Mouse (Mus musculus) T-cell, adult 2 months (primary cell): ENCODE results near the gene Spdye4b.
"Not testable (repeated sequence)": the region's sequence is repeated elsewhere in the genome, so short reads cannot be mapped to it uniquely, and the experiment has no call there.

Experiments used
- DNase-seq: peaks from one replicate; pipeline ENCODE4 v3.0.0; 2022; ENCODE audit warnings: low spot score

Gene Spdye4b

DNA sequence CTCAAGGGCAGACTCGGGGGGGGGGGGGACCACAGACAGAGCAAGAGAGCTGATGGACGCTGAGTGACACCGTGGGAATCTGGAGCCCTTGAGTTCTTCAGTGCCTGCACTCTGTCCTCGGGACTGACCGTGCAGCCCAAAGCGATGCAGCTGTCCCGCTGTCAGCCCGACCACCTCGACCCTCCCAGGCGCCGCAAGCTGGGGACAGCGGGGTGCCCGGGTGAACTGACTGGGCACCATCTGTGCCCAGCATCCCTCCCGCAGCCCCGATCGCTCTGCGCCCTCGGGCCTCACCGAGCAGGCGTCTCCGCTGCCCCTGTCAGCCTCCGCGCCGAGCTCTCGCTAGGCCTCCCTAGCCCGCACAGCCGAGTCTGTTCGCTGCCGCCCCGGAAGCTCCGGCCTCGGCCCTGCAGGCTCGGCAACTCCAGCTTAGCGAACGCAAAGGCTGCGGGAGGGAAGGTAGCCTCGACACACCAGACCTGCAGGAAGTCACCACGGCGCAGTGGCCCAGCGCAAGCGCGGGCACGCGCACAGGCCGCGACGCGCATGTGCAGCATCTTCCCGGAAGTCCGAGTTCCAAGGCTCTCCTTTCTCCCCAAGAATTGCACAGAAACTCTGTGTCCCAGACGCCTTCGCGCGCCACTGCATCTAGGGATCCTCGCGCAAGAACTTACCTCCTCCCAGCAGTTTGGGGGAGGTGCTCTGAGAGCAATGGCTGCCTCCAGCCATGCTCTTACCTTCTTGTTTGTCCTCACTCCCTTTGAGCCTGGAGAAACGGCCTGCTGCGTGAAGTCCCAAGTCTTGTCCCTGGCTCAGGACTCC is at the start of gene Spdye4b, which contains the start of gene Rbak:
Spdye4b (plus strand) TSS at position 763 of the 822 bp plus-strand sequence.
Rbak (minus strand) TSS at position 521 of the 822 bp plus-strand sequence.
- peak; percentile 90 for DNase-seq

DNA sequence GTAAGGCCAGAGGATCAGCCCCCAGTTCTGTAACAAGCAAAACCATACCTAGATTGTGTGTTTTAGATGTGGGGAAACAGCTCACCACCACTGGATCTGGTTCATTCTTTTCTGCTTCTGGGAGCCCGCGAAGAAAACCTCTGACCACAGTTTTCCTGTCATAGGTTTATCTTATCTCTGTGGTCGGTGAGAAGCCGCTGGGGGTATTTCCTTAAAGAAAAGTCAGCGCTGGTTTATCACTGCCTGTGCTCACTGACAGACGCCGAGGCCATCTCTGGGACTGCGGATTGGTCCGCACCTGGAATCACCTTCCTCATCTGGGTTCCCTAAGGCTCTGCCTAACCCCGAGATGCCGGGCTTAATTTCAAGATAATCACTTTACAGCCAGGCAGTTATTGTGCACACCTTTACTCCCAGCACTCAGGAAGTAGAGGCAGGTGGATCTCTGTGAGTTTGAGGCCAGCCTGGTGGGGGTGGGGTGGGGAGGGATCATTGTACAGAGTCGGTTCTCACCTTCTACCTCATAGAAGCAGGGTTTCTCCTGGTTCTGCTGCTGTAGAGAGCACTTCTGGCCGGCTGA is 47.8 kb upstream of the Spdye4b start:
- peak; percentile 76 for DNase-seq

DNA sequence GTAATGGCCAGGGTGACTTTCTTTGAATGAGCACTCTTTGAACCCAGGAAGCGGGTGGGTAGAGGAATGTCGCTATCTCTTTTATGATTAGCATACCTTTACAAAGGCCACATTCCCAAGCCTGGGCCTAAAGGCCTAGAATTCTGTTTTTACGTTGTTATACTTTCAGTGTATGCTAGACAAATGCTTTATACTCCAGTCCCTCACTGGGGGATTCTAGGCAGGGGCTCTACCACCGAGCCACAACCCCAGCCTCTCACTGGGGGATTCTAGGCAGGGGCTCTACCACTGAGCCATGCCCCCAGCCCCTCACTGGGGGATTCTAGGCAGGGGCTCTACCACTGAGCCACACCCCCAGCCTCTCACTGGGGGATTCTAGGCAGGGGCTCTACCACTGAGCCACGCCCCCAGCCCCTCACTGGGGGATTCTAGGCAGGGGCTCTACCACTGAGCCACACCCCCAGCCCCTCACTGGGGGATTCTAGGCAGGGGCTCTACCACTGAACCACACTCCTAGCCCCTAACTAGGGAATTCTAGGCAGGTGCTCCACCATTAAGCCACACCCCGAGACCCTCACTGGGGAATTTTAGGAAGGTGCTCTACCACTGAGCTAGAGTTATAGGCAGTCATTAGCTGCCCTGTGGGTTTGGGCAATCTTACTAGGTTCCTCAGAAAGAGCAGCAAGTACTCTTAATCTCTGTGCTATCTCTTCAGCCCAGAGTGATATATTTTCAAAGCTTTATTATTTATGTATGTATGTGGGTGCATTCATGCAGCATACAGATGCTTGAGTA is 46.4 kb upstream of the Spdye4b start:
- not testable (repeated sequence) for DNase-seq

DNA sequence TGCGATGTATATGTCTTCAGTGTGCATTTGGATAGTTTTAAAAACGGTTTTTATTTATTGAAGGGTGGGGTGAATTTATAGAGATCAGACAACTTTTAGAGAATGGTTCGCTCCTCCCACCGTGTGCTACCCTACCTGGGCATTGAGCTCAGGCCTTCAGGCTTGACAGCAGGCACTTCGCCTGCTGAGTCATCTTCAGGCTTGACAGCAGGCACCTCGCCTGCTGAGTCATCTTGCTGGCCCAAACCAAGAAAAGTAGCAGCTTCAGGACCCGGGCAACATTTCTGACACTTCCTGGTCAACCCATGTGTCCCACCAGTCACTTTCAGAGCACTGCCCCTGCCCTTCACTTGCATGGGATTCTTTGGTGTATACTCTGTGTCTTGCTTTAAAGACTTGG is 45.8 kb upstream of the Spdye4b start:
- DNase-seq: no peak

DNA sequence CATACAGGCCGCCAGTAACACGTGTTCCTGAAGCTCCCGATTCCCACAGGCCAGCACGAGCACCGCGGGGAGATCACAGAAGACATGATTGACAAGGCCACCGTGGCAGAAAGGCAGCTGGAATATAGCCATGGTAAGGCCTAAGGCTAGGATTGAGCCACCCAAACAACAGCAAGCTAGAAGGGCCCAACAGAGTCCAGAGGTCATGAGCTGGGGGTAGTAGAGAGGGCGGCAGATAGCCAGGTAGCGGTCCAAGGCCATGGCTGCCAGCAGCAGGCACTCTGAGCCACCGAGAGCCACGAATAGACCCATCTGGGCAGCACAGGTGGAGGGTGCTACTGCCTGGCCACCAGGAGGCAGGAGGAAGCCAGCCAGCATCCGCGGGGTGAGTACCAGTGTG is 43.2 kb upstream of the Spdye4b start:
- no peak for DNase-seq

DNA sequence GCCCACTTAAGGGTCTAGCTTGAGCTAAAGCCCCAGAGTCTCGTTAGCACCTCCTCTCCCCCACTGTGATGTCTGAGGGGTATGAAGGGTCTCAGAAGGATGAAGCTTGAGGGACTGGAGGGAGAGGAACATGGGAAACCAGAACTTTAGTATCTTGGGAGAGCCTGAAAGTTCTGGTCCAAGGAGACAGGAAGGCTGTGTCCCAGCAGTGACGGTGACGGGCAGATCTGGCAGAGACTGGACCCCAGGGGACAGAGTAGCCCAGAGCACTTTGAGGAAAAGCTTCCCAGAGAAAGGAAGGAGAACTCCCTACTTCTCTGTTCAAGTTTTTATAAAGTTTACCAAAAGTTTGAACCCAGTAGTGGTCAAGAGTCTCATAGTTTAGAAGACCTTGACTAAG is 33.3 kb upstream of the Spdye4b start, which contains the start of gene Olfr718-ps1:
Olfr718-ps1 (minus strand) TSS at position 101 of the 400 bp plus-strand sequence.
- DNase-seq: no peak

DNA sequence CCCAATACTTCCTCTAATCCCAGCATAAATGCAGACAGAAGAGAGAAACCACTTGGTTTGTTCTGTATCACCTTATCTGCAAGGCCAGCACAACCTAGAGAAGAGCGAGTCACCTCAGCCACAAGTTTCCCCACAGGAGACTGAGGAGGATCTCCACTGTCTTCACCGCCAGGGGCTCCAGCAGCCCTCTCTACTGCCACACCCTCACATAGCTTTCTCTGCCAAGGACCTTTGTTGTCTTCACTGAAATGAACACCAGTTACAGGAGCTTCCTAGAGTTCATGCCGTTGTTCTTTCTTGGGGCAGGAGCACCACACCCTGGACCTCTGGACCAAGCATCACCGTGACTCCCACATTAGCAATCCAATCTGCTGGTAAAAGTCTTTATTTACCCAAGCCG is 32.2 kb upstream of the Spdye4b start:
- DNase-seq: no peak

DNA sequence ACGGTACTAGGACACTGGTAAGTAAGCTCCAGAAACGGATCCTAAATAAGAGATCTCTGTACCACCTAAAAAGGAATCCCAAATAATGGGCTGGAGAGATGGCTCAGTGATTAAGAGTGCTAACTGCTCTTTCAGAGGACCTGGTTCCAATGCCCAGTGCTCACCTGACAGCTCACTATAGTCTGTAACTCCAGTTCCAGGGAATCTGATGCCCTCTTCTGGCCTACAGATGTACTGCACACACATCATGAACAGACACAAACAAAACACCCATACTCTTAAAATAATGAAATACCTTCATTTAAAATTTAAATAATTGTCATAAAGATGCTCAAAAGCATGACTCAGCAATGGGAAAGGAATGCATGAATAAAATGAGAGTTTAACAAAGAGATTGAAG is 31.3 kb upstream of the Spdye4b start:
- no peak for DNase-seq

DNA sequence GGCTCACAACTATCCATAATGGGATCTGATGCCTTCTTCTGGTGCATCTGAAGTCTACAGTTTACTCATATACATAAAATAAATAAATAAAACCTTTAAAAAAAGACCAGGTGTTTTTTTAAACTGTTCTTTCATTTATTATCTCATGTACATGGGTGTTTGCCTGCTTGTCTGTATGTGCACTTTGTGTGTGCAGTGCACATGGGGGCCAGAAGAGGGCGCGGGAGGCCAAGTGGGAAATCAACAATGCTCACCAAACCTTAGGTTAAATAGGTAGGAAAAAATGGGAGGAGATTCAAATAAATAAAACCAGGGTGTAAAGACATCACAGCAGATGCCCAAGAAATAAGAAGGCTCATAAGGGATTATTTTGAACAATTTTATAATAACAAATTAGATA is 30.8 kb upstream of the Spdye4b start:
- DNase-seq: no peak

DNA sequence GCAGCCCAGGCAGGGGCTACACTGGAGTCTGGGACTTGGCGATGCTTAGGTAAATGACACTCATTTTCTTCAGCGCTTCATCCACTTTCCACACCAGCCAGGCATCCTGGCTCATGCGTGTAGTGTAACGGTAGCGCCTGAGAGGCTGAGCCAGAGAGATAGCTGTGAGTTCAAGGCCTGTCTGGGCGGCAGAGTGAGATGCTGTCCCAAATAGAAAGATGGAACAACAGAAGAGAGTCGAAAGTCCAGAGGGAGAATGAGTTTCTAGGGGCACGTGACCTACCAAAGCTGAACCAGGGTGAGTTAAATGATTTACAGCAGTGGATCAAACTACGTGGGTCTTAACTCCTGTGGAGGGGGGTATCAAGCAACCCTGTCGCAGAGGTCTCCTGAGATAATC is 27.1 kb upstream of the Spdye4b start:
- DNase-seq: no peak

DNA sequence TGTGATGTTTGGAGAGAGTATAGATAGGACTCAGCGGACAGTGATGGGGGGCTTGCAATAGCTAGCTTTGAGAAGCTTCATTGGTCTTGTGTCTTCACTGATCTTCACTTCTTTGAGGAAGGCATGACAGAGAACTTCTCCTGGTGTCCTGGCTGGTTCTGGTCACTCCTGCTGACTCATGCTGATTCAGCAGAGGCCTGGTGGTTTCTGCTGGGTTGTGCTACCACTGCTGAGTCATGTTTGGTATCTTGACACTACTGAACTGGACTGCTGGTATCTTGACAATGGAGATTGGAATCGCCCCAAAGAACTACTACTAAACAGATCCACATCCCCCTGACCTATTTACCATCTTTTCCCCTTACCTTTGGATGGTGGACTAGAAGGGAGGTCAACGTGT is 25.3 kb upstream of the Spdye4b start:
- no peak for DNase-seq

DNA sequence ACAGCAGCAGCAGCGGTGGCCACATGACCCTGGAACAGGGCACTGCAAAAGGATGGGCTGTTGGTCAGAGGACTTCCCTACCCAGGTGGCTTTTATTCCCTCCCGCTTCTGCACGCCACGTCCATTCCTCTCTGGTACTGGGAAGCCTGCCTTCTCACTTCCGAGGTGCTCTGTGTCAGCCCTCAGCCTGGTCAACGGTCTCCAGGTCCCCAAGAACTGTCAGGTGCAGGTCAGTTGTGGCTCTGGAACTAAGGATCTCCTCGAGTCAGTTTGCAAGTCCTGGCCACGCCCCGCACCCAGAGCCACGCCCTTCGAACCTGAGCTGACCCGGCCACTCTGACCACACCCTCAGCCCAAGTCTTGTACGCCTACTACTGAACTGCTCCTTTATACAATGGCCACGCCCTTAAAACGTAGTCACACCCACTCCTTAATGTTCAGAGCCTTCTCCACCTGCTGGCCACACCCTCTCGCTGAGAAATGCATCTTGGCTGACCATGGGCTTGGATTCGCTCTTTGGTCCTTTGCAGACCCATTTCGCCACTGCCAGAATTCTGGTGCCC is 15.2 kb upstream of the Spdye4b start:
- no peak for DNase-seq

DNA sequence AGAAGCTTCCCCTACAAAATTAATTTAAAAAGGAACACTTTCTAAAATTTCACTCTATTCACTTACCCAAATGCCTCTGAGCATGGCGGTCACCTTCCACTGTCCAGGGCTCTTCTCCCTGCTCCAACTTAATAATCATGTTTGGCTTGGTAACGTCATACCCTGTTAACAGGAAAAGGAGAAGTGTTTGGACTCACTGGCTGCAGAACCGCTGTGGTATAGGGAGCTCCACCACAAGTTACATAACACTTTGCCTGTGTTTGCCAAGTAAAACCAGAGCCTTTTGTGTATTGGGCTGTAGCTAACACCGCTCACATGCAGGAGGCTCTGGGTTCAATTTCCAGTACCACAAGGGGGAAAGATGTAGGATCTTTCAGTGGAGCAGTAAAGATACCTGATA is 4.8 kb upstream of the Spdye4b start:
- DNase-seq: no peak

DNA sequence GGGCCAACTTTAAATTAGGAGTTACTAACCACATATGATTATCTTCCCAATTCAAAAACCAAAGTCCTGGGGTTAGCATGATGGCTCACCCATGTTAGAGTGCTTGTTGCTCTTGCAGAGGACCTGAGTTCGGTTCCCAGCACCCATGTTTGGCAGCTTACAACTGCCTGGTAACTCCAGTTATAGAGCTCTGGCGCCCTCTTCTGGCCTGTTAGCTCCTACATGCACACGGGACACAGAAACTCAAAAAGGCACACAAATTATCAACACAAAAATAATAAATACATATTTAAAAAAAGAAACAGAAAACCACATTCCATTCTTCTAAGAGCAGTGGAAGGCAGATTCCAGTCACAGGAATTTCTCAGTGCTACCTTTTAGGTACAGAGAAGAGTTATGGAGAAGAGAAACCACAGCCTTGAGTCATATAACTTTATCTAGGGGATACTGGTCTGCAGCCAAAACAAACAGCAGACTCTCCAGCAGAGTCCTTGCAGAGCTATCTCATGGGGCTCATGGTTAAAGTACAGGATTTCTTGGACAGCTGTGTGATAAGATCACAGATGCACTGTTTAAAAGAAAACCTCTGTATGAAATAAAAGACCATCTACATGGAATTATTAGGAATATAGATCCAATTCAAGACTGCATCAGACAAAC is 3.1 kb upstream of the Spdye4b start:
- no peak for DNase-seq

DNA sequence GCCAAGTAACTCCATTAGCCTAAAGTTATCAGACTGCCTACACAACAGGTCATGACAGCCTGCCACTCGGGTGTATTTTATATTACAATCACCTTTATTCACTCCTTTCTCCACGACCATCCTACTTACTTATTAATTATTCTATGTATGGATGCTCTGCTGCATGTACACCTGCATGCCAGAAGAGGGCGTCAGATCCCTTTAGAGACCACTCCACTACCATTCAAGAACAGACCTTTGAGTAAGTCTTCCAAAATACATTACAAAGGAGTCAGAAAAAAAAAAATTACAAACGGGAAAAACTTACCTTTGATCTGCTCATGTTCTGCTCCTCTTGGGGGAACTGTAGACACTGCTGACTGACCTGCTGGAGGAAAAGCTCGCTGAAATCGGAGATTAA is 1.6 kb upstream of the Spdye4b start:
- DNase-seq: peak; percentile 7

DNA sequence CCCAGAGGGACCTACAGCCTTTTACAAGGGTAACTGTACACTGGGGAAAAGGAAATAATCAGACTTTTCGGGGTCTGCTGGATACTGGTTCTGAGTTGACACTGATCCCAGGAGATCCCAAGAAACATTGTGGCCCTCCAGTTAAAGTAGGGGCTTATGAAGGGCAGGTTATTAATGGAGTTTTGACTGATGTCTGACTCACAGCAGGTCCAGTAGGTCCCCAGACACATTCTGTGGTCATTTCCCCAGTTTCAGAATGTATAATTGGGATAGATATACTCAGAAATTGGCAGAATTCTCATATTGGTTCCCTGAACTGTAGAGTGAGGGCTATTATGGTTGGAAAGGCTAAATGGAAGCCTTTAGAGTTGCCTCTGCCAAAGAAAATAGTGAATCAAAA is 7.2 kb downstream of the Spdye4b start:
- DNase-seq: not testable (repeated sequence)

DNA sequence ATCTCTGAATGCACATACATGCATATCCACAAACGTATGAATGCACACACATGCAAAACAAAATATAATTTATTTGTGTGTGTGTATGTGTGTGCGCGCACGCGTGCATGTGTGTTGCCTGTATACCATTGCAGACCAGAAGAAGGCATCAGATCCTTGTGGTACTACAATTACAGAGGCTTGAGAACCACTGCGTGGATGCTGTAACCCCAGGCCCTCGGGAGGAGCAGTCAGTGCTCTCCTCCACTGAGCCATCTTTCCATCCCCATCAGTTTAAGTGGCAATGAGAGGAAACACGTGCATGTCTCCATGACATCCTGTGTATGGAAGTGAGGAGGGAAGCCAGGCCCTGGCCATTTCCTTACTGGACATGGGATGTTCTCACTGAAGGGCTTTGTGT is 12.0 kb downstream of the Spdye4b start:
- DNase-seq: no peak

DNA sequence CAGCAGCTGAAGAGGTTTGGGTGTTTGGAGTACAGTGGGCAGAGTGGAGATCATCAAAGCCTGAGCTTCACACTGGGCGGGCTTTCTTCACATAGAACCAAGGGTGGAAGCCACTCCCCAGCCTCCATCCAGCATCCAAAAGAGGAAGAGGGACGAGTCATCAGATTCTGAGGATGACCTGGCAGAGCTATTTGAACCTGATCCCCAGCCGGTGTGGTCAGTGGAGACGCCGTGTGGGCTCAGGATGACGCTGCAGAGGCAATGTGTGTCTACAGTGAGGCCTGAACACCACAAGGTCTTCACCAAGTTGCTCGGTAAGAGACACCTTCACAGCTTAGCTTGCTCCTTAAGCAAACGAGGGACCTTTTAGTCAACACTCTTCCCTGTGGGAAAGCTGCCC is 13.9 kb downstream of the Spdye4b start:
- not testable (repeated sequence) for DNase-seq

DNA sequence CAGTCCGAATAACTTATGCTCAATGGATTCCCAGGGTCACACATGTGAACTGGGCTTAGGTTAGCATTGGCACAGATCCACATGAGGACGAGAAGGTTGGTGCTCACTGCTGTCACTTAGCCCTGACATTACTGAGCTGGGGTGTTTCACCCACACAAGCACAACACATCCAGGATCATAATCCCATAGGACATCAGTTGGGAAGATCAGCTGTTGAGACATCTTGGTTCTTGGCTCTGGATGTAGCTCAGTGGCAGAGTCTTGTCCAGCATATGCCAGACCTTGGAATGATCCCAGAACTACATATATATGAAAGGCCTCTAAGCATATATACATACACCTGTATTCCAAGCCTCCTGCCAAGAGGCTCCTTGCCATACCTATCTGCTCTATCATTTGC is 14.3 kb downstream of the Spdye4b start:
- DNase-seq: no peak

DNA sequence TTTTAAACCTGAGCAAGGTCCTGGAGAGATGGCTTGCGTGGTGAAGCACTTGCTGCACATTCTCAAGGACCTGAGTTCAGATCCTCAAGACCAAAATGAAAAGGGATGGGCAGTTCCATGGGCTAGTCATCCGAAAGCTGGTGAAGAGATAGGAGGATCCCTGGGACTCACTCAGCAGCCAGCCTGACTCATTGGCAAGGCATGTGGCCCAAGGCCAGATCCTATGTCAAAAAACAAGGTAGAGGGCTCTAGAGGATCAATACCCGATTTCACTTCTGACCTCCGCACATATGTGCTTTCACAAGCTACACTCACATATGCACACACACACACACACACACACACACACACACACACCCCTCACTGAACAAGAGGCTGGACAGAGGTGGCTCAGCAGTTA is 15.7 kb downstream of the Spdye4b start:
- no peak for DNase-seq

DNA sequence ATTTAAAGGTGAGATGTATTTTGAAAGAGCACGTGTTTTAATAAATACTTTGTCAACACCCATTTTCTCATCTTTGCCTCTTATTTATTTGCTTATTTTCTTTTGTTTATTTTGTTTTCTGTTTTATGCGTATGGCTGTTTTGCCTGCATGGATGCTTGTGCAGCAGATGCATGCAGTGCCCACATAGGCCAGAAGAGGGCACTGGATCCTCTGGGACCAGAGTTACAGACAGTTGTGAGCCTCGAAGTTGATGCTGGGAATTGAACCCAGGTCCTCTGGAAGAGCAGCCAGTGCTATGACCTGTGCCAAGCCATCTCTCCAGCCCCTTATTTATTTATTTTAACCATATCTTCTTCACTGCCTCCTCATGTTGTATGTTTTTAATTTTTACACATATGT is 24.2 kb downstream of the Spdye4b start:
- no peak for DNase-seq

DNA sequence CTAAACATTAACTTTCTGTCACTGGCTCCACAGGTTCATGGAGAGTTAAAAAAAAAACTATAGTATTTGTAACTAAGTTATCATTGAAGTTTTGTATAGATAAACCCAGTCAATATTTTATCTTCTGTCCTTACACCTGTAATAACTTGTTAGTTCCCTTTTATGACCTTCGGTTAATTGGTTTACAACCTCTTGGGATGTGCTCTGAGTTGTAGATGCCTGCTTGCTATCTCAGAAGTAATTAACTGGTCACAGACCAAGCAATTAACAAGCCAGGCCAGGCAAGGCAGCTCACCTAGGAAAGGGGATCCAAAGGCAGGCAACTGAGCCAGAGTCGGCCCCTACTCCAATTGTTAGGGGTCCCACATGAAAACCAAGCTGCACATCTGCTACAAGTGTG is 33.0 kb downstream of the Spdye4b start:
- no peak for DNase-seq
